Mouse (Mus musculus) cerebellum, adult 9-10 months (tissue): Measurements from ENCODE around the gene Siah1b.

ENCODE experiments used
- DNase-seq: peaks from one replicate; pipeline ENCODE4 v3.0.0; 2022

Gene Siah1b

DNA sequence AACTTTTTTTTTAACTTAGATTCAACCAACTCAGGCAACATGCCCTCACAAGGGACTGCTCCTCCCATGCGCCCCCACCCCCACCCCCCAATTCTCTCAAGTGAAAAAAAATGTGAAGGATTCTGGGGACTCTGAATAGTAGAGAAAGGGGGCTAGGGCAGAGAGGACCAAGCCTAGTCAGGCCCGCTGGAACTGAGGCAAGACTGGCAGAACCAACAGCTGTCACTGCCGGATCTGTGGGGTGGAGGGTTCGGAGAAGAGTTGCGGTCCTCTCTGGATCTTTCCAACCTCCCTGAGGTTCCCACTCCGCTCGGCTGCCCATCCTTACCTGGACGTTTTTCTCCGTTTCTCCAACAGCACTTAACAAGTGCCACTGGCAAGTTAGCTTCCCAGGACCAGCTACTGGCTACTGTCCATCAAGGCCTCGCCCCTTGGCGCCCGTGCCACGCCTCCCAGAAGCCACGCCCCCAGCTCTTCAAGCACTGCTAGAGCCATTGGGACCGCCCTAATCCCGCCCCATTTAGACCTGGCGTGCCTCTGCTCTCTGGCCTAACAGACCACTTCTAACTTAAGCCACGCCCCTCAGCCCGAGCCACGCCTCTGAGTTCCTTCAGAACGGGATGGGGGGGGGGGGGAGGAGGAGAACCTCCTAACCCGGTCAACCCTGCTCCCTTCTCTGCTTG, 48.5 kb downstream of the Siah1b start, which contains the start of gene Car5b:
Car5b (minus strand) TSS at position 391 of the 683 bp plus-strand sequence.
- DNase-seq, result peak; percentile 39
